Mouse (Mus musculus): ENCODE measurements around the gene Crispld2.

Crispld2 gene

DNA sequence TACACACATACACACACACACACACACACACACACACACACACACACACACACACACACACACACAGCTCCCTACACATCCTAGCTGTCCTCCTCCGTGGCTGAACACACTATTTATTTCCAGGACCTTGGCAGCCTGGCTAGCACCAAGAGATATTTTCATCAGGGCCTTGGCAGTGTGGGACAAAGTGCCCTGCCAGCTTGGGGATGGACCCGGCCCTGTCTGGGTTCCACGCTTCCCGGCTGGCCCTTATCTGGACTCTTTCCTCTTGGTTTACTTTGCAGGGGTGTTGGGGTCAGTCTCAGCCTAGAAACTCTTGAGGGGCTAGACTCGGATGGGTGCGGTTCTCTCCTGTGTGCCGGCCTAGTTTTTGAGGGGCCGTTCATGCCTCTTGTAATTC lies 8.2 kb downstream of the Crispld2 start:
- no peak for DNase-seq (ENCODE audit: low spot score in 2 of 2)

DNA sequence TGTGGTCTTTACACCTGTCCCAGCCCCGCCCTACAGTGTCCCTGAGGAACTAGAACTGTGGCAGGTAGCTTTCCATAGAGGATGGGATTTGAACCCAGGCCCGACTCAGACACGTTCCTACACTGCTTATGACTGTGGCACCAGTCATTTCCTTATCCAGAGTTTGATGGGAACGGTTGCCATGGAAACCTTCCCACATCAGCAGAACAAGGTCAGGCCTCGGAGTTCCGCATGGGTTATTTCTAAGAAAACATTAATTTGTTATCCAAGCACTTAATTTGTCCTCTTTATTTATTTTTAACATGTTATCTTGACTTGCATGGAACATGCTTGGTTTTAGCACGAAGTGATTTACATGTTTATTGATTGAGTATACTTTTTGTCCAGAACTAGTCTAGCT lies 9.5 kb downstream of the Crispld2 start:
- DNase-seq (ENCODE audit: low spot score in 2 of 2) = no peak

DNA sequence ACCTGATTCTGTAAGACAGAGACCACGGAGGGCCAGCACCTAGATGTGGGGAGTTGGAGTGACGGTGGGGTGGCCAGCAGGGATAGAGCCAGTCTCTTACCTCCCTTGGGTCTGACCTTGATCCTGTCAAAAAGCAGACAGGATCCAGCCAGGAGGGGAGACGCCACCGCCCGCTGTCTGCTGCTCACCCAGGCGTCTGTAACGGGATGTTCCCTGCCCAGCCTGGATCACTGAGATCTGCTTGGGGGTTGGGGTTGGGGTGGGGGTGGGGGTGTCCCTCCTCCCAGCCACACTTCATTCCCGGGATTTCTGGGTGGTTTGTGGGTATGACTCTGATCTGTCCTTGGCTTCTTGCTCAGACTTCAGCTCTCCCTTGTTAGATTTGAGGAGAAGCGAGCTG lies 10.1 kb downstream of the Crispld2 start:
- no peak for DNase-seq (ENCODE audit: low spot score in 2 of 2)

DNA sequence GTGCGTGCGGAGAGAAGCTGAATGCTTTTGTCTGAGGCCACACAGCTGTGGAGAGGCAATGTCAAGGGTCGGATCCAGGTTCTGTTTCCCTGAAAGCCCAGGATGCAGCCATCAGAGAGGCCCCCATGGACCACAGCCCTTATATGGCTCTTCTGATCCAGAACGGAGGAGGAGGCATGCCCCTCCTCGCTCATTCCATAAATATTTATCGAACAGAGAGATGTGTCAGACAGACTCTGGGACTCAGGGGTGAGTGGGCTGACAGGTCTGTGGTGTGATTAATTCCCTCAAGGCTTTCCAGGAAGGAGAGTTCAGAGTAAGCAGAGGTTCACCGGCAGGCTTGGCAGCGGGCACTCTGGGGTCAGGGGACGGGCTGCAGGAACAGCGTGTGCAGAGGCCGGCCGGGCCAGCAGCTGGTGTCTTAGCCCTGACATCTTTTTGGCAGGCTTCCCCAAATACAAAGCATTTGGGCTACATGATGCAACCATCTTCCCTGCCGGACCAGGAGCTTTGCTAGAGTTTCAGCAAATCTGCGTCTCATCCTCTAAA lies 12.0 kb downstream of the Crispld2 start:
- DNase-seq (ENCODE audit: low spot score in 2 of 2) = peak in 1 of 2 experiments; percentile 74

DNA sequence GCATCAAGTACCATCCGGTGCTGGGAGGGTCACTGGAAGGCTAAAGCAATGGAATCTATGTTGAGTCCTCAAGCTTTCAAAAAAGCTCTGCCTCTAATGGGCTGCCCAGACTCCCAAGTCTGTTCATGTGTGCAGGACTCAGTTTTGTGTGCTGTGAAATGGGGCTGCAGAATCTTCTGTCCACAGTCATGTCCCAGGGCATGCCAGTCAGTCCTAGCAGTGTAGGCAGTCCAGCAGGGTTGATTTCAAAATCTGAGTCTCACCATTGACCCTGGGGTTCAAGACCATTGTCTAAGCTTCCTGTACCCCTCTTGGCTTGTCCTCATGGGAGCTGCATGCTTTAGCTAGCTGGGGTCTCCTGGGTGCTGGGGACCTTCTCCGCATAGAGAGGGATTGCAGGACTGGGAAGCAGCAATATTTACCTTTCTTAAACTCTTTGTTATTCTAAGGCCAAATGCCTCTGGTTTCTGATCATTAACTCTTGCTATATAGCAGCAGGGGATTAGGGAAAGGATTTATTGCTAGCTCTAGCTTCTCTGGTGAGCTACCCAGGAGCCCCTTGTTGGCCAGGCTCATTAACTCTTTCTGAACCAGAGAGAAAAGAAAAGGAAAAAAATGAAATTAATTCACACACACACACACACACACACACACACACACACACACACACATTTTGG lies 12.6 kb downstream of the Crispld2 start:
- DNase-seq (ENCODE audit: low spot score in 2 of 2) = no peak

DNA sequence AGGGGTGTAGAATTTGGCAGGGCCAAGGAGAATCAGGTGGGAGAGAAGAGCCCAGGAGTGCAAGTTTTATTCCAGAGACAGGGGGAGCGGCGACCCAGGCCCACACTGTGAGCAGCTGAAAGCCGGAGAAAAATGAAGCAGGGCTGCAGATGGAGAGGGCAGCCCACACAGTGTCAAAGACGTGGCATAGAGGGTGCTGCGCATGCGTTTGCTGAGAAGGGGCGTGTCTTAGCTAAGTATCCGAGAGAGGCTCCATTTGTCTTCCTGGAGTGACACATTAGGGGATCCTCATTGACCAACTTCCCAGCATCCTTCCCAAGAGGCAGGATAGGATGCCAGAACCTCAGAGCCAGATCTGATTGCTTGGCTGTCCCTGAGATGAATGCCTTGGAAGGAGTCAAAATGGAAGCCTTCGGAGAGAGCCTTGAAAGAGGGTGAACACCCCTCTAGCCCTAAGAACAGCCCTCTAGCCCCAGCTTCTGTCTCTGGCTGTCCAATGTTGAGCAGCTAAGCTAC lies 14.5 kb downstream of the Crispld2 start:
- no peak for DNase-seq (ENCODE audit: low spot score in 2 of 2)

DNA sequence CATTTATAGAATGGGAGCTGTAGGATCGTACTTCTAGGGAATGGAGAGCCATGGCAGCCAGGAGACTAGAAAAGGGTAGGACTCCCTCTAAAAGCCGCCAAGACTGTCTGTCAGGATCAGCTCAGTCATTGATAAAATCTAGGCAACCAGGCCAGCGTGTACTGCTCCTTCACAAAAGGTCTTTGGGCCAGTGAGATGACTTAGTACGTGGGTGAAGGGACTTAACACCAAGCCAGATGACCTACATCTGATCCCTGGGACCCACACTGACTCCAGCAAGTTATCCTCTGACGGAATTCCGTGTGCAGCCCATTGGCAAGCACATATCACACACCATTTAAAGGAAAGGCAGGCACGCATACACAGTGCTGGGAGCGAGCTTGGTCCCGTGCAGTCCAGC lies 14.9 kb downstream of the Crispld2 start:
- DNase-seq (ENCODE audit: low spot score in 2 of 2) = no peak

DNA sequence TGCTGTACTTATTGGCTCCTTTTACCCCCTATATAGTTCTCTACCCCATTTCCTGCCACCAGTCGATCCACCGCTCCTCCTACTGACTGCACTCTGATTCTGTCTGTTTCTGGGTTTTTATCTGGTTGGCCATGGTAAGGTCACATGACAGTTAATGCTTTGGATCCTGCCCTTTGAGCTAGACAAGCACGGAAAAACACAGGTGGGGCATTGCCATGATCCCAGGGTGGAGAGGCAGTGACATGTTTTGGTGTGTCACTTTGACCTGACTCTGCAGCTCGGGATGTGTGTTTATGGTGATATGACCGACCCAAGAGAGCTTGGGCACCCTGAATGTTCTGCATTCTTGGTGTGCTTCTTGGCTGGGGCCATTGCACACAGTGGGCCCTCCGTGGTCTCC lies 17.0 kb downstream of the Crispld2 start:
- DNase-seq (ENCODE audit: low spot score in 2 of 2) = no peak

DNA sequence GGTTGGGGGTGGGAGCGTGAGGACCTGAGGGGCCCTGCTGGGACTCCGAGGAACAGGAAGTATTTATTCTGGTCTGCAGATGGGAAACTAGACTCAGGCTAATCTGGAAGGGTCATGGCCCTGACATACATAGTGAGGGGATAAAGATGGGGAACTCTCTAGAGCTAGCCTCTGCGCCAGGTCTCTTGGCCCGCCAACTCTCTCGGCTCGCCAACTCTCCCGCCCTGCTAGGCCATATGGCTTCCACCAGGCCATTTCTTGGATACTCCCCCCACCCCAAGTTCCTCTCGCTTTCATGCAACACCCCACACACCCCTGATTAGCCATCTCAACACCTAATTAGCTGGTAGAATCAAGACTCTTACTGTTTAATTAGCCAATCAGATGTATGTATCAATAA lies 20.3 kb downstream of the Crispld2 start:
- DNase-seq (ENCODE audit: low spot score in 2 of 2) = no peak

DNA sequence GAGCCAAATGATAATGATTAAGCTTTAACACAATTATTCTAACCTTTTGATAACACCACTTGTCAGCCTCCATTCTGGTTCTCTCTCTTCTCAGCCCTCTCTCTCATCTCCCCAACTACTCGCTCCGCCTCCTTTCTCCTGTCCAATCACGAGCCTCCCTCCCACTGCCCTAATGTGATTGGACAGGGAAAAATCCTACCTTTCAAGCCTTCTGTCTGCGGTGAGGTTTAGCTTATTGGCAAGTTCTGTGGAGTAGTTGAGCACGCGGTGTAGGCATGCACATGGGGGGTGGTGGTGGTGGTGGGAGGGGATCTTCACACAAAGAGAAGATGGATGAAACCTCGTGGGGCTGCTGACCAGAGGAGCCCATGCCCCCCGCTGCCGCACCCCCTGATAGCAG lies 20.7 kb downstream of the Crispld2 start:
- no peak for DNase-seq (ENCODE audit: low spot score in 2 of 2)

DNA sequence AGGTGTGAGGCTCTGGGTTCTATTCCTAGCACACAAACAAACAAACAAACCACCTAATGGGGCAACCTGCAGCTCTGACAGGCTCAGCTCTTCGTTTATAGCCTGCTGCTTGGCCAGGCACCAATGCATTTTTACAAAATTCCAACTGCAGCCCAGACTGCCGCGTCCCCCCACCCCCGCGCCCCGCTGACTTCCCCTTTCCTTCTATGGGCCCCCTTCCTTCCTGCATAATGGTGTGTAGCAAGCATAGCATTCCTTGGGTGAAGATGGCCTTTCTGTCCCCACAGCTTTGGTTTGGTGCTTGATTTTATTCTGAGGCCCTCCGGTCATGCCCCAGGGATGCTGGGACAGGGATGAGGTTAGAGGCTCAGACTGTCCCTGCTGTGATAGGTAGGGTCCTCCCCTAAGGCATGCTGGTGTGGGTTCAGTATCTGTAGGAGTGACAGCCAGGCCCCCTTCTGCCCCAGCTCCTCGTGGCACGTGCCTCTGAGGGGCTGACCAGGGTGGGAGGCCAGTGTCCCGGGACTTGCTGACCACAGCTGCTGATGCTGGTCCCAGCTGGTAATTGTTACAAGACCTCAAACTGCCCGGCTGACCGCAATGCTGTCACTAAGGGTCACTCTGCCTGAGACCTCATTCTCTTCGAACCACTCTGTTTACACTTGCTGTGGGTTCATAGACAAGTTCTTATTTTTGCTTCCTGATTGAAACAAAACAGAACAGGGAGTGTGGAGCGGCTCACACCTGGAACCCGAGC lies 22.2 kb downstream of the Crispld2 start:
- no peak for DNase-seq (ENCODE audit: low spot score in 2 of 2)

DNA sequence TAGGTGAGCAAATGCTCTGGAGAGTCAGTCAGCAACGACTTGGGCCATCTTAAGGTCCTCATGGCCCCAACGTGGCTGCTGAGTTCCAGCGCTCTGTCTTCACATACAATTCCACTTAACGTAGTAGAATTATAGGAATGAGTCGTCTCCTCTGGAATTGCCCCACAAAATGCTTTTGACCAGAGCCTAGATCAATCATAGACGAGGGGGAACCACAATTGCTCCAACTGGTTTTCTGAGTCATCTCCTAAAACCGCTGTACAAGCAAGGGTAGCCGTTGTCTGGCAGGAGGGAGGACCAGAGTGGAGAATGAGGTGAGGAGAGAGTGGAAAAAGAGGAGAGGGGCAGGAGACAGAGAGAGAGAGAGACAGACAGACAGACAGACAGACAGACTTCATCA lies 23.7 kb downstream of the Crispld2 start:
- DNase-seq (ENCODE audit: low spot score in 2 of 2) = no peak

DNA sequence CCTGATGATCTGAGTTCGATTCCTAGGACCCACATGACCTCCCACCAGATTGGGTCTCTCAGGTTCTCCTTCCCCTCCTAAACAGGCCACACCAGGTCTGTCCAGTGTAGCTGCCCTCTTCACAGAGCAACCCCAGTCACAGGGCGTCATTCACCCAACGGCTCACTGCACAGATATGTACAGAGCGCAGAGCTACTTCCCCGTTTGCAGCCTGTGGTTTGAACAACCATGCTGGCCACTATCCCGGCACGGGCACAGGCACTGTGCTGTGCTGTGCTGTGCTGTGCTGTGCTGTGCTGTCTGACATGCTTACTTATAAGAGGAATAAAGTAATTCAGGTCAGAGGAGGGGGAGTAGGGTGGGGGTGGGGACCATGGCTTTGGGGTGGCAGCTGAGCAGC lies 24.2 kb downstream of the Crispld2 start:
- DNase-seq (ENCODE audit: low spot score in 2 of 2) = no peak

DNA sequence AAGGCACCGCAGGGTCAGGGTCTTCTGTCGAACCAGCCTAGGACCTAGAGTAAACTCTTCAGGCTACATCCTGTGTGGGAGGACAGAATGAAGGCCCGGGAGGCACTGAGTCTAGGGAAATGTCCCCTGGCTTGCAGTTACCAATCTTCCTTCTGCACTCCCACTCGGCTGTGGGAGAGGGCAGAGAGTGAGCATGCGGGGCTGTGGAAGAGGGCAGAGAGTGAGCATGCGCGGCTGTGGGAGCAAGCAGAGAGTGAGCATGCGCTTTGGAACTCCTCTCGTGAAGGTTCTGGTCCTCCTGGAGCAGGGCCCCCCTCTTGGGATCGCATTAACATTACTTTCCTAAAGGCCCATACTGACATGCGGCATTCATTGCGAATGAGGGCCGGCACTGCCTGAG lies 25.1 kb downstream of the Crispld2 start:
- DNase-seq (ENCODE audit: low spot score in 2 of 2) = no peak

DNA sequence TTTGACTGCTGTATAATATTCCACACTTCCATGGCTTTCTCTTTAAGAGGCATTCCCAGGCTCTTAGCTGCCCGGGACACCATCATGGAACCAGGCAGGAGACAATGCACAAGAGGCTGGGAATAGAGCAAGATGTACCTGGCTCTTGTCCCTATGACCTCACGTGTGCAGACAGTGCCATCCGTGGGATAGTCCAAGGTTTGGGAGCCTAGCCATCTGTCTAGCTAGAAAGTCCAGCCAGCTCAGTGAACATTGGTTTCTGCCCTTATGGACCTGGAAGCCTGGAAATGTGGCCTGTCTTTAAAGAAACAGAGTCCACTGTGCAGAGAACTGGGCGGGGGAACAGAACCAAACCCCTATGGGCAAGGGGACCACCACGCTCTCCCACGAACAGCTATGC lies 25.5 kb downstream of the Crispld2 start:
- DNase-seq (ENCODE audit: low spot score in 2 of 2) = no peak

DNA sequence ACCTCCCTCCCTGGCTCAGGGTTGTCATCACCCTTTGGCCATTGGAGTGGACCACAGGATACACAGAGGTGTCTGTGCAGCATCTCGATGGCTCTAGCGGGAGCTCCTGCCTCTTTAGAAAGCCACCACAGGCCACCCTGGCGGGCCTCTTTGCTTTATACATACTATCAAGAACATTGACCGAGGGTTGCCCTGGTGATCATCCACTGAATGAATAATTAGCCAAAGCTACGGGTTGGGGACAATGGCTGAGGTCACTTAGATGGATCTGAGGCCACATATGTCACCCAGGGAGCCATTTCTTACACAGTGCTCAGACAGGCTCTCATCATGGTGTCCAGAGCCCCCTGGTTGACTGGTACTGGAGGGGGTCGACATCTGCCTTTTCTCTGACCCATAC lies 26.1 kb downstream of the Crispld2 start:
- DNase-seq (ENCODE audit: low spot score in 2 of 2) = no peak

DNA sequence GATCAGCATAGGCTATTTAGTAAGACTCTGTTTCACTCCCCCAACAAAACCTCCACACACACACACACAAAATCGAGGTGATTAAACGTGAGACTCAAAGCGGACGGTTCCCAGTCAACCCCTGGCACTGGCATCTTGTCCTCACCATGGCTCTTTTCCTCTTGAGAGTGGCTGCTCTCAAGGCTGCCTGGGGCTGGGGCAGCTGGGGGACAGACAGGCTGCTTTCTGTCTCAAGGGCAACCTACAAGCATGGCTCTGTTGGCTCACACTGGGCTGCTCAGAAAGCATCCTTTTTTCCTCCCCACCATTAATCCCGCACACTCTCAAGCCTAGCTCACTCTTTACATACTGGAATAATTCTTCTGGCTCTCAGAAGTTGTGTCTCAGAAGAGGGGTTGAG lies 27.1 kb downstream of the Crispld2 start:
- no peak for DNase-seq (ENCODE audit: low spot score in 2 of 2)

DNA sequence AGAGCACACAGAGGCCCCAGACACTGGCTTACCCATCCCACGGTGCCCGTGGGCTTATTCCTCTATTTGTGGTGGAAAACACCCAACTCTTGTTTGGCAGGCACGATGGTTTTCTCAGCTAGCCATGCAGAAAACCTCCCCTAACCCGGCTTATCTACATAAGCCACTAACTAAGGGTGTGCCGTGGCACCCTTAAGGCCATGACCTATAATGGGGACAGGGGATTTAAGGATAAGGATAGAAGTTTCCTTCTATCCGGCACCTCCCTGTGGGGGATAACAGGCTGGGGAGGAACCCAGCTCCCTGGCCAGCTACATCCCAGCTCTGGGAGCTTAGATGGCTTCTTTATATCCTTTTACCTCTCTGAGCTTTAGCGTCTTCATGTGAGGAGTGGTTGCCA lies 28.1 kb downstream of the Crispld2 start:
- DNase-seq (ENCODE audit: low spot score in 2 of 2) = no peak

DNA sequence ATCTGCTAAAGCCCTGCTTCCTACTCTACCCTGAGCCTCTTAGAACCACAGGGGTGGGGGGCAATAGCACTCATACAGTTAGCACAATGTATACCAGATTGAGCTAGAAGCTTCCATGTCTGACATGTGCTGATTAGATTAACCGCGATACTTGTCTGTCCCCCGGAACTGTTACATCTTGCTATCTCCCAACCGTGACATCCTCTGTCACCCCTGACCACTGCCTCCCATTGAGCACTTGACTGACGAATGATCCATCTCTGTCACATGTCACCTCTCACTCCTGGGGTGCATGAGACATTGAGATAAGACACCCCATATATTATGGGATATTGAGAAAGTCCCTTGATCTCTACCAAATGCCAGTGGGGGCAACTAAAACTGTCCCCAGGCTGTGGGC lies 34.0 kb downstream of the Crispld2 start:
- no peak for DNase-seq (ENCODE audit: low spot score in 2 of 2)

DNA sequence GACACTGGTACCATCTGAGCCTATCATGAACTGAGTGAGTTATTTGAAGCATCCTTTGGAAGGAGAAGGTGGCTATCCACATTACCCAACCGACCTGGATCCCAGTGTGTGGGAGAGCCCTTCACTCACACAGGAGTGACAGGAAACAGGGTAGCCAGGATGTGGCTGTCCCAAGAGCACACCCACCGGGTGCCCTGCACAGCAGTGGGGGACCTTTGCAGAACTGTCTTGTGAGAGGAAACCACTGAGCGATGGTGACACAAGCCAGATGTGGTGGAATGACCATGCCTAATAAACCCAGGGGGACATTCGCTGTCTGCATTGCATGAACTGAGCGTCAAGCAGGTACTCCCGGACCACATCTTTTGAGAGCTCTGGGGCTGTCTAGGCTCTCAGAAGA lies 34.8 kb downstream of the Crispld2 start:
- DNase-seq (ENCODE audit: low spot score in 2 of 2) = no peak

DNA sequence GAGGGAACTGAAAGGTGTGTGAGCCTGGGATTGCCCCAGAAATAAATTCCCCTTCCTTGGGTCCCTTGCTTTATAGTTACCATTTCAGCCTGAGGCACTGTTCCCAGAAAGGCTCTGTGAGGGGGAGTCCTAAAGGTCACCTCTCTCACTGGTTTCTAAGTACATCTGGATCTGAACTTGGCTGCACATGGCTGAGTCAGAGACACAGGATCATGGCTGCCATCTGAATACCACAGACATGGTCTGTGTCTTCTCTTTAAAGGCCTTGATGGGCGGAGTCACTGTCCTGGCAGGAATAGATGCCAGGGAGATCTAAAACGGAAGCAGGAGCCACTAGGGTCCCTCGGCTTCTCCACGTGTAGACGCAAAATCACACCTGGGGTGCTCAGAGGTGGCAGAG lies 38.2 kb downstream of the Crispld2 start:
- DNase-seq (ENCODE audit: low spot score in 2 of 2) = no peak

DNA sequence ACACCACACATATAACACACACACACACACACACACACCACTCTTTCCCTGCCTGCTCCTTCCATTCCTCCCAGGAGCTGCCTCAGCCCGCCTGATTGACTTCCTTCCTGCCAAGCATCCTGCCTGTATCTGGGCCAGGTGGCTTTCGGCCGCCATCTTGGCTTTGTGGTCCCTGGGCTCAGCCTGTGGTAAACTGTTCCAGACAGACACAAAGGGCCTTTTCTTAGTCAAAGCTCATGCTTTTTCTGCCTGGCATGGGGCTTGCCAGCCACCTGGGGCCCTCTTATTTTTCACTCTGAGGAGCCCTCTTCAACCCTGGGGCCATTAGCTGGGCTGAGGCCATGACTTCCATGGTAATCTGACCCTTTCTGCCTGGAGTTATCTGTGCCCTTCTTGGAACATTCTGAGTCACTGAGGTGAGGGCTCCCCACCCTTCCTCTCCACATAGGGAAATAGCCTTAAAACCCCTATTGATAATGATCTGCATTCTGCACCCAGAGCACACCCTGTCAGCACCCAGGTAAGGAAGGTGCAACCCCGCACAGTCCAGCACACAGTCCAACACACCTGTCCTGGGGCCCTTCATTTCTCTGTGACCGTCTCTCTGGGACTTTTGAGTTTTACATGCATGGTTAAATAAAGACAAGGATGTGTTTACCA lies 40.4 kb downstream of the Crispld2 start:
- peak in 1 of 2 experiments; percentile 15 for DNase-seq (ENCODE audit: low spot score in 2 of 2)

DNA sequence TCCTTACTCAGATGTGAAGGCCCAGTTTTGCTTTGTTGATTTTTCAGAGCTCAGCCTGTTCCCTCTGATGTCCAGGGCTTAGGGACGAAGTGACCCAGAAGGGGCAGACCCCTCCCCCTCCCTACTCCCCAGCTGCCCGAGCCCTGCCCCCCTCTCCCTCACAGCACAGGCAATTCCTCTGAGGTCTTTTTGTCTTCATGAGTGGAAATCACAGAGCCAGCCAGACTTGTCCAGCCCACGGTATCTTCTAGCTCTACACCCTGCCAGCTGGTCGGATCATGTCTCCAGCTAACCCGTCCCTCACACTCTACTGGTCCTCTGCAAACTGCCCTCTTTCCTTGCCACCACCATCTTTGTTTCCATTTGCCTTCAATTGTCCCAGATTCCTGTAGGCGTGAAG lies 42.2 kb downstream of the Crispld2 start:
- no peak for DNase-seq (ENCODE audit: low spot score in 2 of 2)
